Mouse (Mus musculus): ENCODE results near the gene Lbhd2. TPM values are rescaled to one million over a fixed set of nuclear protein-coding genes. Genes with fewer than 3 reads are reported as not detected.

Gene Lbhd2
- polyA plus RNA-seq (2015; fragmentation: Illumina TruSeq; extraction: RNeasy Lipid Tissue Mini Kit (QIAGEN cat#74804); ENCODE audit: insufficient read depth, low read depth, low replicate concordance), result not detected

DNA sequence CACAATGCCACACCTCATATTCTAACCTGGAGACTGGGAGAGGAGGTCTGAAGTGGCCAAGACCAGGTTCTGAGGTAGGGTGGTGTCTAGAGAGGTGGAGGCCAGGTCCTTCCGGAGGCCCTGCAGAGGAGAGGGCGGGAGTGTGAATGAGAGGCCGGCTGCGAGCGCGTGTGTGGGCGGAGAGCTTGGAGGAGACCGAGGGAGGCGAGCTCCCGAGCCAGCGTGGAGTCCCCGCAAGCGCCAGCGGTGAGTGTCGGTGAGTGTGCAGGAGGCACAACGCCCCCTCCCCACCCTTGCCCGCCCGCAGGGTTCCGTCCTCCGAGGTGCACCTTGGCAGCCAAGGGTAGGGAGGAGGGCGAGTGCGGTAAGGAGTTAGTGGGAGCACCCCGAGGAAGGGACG is at the start of gene Lbhd2:
TSS of gene Lbhd2 (plus strand) at position 188 of the 400 bp plus-strand sequence.

DNA sequence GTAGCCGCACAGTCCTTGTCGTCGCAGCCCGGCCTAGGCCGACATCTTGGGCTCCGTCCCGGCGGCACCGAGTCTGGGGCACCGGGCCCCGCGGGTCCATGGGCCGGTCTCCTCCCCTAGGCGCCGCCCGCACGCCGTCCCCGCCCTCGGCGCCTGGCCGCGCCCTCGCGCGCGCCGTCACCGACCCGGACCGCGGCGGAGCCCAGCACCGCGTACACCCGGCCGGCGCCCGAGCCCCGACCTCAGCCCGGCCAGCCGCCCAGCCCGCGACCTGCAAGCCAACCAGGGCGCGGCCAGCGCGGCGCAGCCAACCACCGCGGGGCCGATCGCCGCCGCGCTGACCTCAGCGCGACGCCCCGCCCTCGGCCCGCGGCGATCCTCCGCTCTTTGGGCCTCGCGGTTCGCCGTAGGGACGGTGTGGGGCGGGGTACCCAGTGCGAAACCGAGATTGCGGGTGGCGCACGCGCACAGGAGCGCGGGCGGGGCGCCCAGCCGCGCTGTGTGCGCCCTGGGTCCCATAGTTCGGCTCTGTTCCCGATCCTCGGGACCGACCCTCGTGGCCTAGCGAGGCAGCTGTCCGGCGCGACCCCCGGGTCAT is 29.1 kb upstream of the Lbhd2 start, which contains the start of gene Cdc42bpb:
TSS of gene Cdc42bpb (minus strand) at position 343 of the 598 bp plus-strand sequence.

DNA sequence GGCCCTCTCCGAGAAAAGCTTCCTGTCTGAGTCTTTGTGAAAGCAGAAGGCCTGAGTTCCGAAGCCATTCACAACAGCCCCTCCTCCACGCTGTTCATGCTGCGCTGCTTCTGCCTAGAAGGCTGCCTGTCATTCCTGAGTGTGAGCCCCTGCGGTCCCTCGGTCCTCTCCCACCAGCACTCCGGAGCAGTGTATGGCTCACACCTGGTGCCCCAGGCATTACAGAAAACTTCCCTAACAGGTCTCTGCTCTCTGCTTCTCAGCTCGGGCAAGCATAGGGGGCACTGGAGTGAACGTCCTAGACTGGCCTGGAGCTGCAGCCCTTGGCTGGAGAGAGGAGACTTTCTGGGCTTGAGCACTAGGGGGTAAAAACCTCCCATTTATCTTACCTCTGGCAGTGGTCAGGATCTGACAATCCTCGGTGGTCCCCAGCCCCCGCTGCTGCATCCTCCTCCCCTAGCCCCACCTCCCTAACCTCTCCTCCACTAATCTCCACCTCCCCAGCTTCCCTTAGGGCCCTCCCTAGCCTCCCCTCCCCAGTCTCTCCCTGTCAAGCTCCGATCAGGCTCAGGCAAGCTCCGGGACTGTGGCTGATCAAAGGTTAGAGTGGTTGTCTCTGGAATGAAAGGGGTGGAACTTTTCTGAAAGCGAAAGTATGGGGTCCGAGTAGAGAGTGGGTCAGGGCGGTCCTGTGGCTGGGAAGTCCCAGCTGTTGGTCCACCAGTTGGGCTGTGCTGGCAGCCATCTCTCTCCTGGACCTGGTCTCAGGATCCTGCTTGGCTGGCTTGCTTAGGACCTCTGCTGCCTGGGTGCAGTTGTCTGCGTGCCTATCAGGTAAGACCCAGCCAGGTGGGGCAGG is 10.5 kb downstream of the Lbhd2 start, which contains the start of gene Exoc3l4:
TSS of gene Exoc3l4 (plus strand) at position 97 of the 859 bp plus-strand sequence.

DNA sequence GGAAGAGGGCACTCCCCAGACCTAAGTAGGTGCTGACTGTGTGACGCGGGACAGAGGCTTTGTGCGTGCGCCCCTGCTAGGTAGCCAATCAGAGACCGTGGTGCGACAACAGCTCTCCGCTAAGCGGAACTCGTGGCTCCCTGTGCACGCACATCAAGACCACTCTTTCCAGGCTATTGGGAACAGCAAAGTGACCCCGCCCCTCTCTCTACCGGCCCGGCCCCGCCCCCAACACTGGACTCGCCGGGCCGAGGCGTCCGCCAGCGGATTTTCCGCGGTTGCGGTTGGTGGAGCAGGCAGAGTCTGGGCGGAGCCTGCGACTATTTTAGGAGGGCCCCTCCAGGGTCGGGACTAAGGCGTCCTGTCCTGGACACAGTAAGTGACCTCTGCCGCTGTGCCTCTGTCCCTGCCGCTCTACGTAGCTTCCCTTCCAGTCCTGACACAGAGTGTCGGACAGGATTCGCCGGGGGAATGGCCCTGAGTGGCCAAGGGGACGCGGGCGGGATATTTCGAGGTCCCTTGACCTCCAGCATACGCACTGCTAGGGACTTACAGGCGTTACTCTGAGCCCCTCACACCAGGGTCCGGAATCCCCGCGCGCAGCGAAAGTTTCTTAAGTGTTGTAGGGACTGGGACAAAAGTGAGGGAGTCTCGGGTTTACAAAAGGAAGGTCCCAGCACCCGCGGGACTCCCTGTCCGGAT is 35.9 kb downstream of the Lbhd2 start, which contains the start of gene Tnfaip2:
TSS of gene Tnfaip2 (plus strand) at position 161 of the 702 bp plus-strand sequence.

Other genes starting within 250 kb of the Lbhd2 start
- gene Traf3, start 240.4 kb upstream of the Lbhd2 start, polyA plus RNA-seq (2015; fragmentation: Illumina TruSeq; extraction: RNeasy Lipid Tissue Mini Kit (QIAGEN cat#74804); ENCODE audit: insufficient read depth, low read depth, low replicate concordance), result 2.8 TPM
- gene 4930595D18Rik, start 222.3 kb upstream of the Lbhd2 start, polyA plus RNA-seq (2015; fragmentation: Illumina TruSeq; extraction: RNeasy Lipid Tissue Mini Kit (QIAGEN cat#74804); ENCODE audit: insufficient read depth, low read depth, low replicate concordance), result not detected
- not detected for gene Amn, start 135.7 kb upstream of the Lbhd2 start, polyA plus RNA-seq (2015; fragmentation: Illumina TruSeq; extraction: RNeasy Lipid Tissue Mini Kit (QIAGEN cat#74804); ENCODE audit: insufficient read depth, low read depth, low replicate concordance)
- 30.4 TPM for gene Cdc42bpb, start 29.1 kb upstream of the Lbhd2 start, polyA plus RNA-seq (2015; fragmentation: Illumina TruSeq; extraction: RNeasy Lipid Tissue Mini Kit (QIAGEN cat#74804); ENCODE audit: insufficient read depth, low read depth, low replicate concordance)
- 1.7 TPM for gene Exoc3l4, start 10.2 kb downstream of the Lbhd2 start, polyA plus RNA-seq (2015; fragmentation: Illumina TruSeq; extraction: RNeasy Lipid Tissue Mini Kit (QIAGEN cat#74804); ENCODE audit: insufficient read depth, low read depth, low replicate concordance)
- 7.6 TPM for gene Tnfaip2, start 35.7 kb downstream of the Lbhd2 start, polyA plus RNA-seq (2015; fragmentation: Illumina TruSeq; extraction: RNeasy Lipid Tissue Mini Kit (QIAGEN cat#74804); ENCODE audit: insufficient read depth, low read depth, low replicate concordance)
- not detected for gene Gm266, start 79.0 kb downstream of the Lbhd2 start, polyA plus RNA-seq (2015; fragmentation: Illumina TruSeq; extraction: RNeasy Lipid Tissue Mini Kit (QIAGEN cat#74804); ENCODE audit: insufficient read depth, low read depth, low replicate concordance)
- gene Eif5, start 131.2 kb downstream of the Lbhd2 start, polyA plus RNA-seq (2015; fragmentation: Illumina TruSeq; extraction: RNeasy Lipid Tissue Mini Kit (QIAGEN cat#74804); ENCODE audit: insufficient read depth, low read depth, low replicate concordance), result 35.3 TPM
- gene Mark3, start 167.7 kb downstream of the Lbhd2 start, polyA plus RNA-seq (2015; fragmentation: Illumina TruSeq; extraction: RNeasy Lipid Tissue Mini Kit (QIAGEN cat#74804); ENCODE audit: insufficient read depth, low read depth, low replicate concordance), result 17.2 TPM

Measured in pancreas, adult 10 weeks (tissue).